Mouse (Mus musculus) erythroblast, embryonic 14.5 days (primary cell): ENCODE data around the gene Lrsam1. TPM values are rescaled to one million over a fixed set of nuclear protein-coding genes. Genes with fewer than 3 reads are reported as not detected.

ENCODE experiments used
- H3K27me3 ChIP-seq: 2 replicates; pipeline ENCODE4 v1.6.1; 2012; ENCODE audit warnings: inconsistent platforms; ENCODE audit not compliant: control insufficient read depth
- H3K36me3 ChIP-seq: 2 replicates; pipeline ENCODE4 v1.6.1; 2012; ENCODE audit warnings: mild to moderate bottlenecking, inconsistent platforms; ENCODE audit not compliant: control insufficient read depth
- H3K4me1 ChIP-seq: 2 replicates; pipeline ENCODE4 v1.6.1; 2012; ENCODE audit warnings: inconsistent platforms; ENCODE audit not compliant: control insufficient read depth
- H3K4me3 ChIP-seq: replicated peaks from 2 replicates; pipeline ENCODE3; 2012; ENCODE audit warnings: moderate library complexity, mild to moderate bottlenecking, inconsistent platforms
- H3K9me3 ChIP-seq: 2 replicates; pipeline ENCODE4 v1.6.1; 2012; ENCODE audit warnings: low read length, inconsistent platforms, mixed read lengths; ENCODE audit not compliant: control insufficient read depth
- GATA1 ChIP-seq: IDR thresholded peaks from 2 replicates; pipeline ENCODE4 v1.6.1; 2012; ENCODE audit warnings: low read length, inconsistent platforms, mixed read lengths
- TAL1 ChIP-seq: IDR thresholded peaks from 3 replicates; pipeline ENCODE4 v1.6.1; 2012; ENCODE audit warnings: low read length, inconsistent platforms, mixed read lengths
- polyA plus RNA-seq: library from polyadenylated mRNA; stranded (reverse); fragments of >175 nt; gene quantifications from 2 replicates; pipeline ENCODE4 v1.2.3, GENCODE M21; 2012

Lrsam1 gene
- polyA plus RNA-seq, 1 experiment: 0.18 TPM

DNA sequence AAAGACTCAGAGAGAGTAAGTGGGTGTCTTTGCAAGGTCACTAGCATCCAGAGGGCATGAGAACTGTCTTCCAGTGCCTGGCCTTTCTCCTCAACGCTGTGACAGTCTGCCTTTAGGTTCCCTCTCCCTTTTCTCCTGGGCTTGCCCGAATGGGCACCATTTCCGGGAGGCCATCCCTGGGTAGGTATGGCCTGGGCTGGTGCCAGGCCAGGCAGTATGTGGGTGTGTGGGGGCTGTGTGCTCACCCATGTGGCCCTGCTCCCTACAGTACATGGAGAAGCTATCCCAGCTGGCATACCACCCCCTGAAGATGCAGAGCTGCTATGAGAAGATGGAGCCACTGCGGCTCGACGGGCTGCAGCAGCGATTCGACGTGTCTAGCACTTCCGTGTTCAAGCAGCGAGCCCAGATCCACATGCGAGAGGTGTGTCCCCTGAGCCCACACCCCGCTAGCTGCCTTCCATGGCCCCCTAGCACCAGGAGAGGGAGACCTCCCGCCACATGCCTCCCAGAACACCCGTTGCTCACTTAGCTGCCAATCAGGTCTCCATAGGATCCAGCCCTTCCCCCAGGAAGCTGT is 39.5 kb downstream of the Lrsam1 start:
- TF ChIP-seq GATA1 (no peak), TAL1 (no peak)
- Histone ChIP-seq H3K27me3 (no peaks in the 10 kb centered on the region), H3K36me3 (peaks cover 18% of the 10 kb centered on the region; the same call in 1 of the 2 replicates)

DNA sequence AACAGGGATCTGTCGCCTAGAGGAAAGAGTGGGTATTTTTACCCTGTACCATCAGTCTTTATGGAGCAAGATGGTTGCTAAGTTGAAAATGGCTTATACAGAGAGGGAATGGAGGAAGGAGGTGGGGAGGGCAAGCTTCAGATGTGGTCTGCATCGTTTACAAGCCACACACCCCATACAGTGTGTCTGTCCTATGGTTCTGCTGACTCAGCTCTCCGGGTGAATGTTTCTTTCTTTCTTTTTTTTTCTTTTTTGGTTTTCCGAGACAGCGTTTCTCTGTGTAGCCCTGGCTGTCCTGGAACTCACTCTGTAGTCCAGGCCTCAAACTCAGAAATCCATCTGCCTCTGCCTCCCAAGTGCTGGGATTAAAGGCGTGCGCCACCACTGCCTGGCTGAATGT is 40.2 kb downstream of the Lrsam1 start:
- Histone ChIP-seq H3K36me3 (peaks cover 14% of the 10 kb centered on the region; the same call in 1 of the 2 replicates), H3K9me3 (no peaks in the 10 kb centered on the region), H3K4me3 (no peak overlapping the region), H3K4me1 (peaks cover 4% of the 10 kb centered on the region; the same call in 1 of the 2 replicates), H3K27me3 (no peaks in the 10 kb centered on the region)
- TF ChIP-seq TAL1 (no peak), GATA1 (no peak)

More for the DNA sequence above, 39.5 kb downstream of the Lrsam1 start:
- Histone ChIP-seq H3K4me1 (peaks cover 4% of the 10 kb centered on the region; the same call in 1 of the 2 replicates), H3K9me3 (no peaks in the 10 kb centered on the region), H3K4me3 (no peak overlapping the region)

DNA sequence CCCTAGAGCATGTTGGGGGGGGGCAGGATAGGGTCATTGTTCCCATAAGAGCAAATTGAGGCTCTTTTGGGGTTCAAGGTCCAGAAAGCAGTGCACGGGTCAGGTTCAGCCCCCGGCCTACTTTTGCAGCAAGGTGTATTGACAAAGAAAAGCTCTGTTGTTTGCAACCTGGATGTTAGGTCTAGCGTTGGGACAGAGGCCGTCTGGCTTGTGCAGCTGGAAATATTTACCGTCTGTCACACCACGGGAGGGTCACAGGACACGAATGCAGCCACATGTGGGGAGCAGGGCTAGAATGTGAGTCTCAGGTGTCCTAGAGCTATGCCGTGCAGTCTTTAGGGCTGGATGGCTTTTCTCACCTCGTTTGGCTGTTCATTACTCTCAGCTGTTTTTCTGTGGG is 43.0 kb downstream of the Lrsam1 start:
- Histone ChIP-seq H3K9me3 (no peaks in the 10 kb centered on the region), H3K4me3 (no peak overlapping the region), H3K36me3 (peaks cover 10% of the 10 kb centered on the region; the same call in 1 of the 2 replicates), H3K27me3 (no peaks in the 10 kb centered on the region), H3K4me1 (peaks cover 4% of the 10 kb centered on the region; the same call in 1 of the 2 replicates)
- no peak for TF ChIP-seq GATA1
- TF ChIP-seq TAL1: no peak

DNA sequence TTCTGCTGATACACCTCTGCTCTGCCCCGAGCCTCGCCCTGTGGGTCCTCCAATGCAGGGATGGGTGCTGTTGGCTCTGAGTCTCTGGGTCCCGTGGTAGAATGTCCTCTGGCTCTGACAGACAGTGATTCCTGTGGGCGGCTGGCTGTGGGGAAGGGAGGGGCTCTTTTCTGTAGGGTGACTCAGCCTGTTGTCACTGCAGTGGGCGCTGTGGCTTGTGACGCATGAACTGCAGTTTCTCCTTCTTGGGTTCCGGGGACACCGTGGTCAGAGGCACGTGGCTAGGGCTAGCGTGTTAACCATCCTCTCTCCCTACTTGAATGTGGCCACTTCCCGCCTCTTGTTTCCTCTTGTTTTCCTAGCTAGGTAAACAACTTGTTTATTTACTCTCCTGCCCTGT is 43.9 kb downstream of the Lrsam1 start:
- no peaks in the 10 kb centered on the region for H3K27me3 ChIP-seq
- peaks cover 8% of the 10 kb centered on the region; the same call in 1 of the 2 replicates for H3K36me3 ChIP-seq
- no peak overlapping the region for H3K4me3 ChIP-seq

DNA sequence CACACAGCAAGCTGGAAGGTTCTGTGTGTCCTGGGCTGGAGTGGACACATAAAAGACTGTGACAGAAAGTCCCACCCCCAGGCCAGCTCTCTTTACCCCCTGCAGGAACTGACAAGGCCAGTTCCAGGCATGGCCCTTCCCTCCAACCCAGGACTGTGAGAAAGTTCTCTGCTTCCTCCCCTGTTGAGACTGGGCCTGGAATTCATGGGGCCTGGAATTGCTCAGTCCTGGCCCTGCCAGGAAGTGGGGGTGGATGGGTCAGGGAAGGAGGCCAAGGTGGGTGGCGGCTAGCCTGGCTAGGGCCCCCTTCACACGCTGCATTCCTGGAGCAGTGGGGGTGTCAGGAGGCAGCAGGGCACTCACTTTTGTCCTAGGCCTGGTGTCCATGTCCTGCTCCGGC is 46.5 kb downstream of the Lrsam1 start:
- TF ChIP-seq GATA1 (no peak), TAL1 (no peak)
- H3K36me3 ChIP-seq: peaks cover 3% of the 10 kb centered on the region; the same call in 1 of the 2 replicates
- H3K27me3 ChIP-seq: no peaks in the 10 kb centered on the region
- peaks cover 4% of the 10 kb centered on the region; the same call in 1 of the 2 replicates for H3K4me1 ChIP-seq
- H3K4me3 ChIP-seq: no peak overlapping the region
- no peaks in the 10 kb centered on the region for H3K9me3 ChIP-seq

More for the DNA sequence above, 43.9 kb downstream of the Lrsam1 start:
- no peak for TF ChIP-seq TAL1
- no peak for TF ChIP-seq GATA1
- Histone ChIP-seq H3K4me1 (peaks cover 4% of the 10 kb centered on the region; the same call in 1 of the 2 replicates), H3K9me3 (no peaks in the 10 kb centered on the region)

DNA sequence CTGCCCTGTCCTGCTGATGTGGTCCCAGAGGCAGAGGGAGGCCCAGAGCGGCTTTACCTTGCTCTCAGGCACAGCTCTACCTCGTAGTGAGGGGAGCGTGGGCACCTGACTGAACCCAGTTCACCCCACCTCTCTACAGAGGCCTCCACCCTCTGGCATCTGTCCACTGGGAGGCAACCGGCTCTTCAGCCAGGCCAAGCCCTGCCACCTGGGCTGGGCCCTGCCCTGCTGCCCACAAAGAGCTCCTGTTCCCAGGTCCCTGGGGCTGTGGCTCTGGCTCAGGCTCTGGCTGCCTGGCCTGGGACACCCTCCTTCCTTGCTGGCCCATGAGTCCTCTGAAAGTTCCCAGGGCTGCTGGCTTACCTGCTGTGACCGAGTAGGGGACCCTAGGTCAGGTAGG is 47.1 kb downstream of the Lrsam1 start:
- no peaks in the 10 kb centered on the region for H3K27me3 ChIP-seq
- H3K4me3 ChIP-seq: no peak overlapping the region
- H3K9me3 ChIP-seq: no peaks in the 10 kb centered on the region
- H3K36me3 ChIP-seq: no peaks in the 10 kb centered on the region; the same call in 1 of the 2 replicates
- TF ChIP-seq TAL1 (no peak), GATA1 (no peak)
- peaks cover 4% of the 10 kb centered on the region; the same call in 1 of the 2 replicates for H3K4me1 ChIP-seq

DNA sequence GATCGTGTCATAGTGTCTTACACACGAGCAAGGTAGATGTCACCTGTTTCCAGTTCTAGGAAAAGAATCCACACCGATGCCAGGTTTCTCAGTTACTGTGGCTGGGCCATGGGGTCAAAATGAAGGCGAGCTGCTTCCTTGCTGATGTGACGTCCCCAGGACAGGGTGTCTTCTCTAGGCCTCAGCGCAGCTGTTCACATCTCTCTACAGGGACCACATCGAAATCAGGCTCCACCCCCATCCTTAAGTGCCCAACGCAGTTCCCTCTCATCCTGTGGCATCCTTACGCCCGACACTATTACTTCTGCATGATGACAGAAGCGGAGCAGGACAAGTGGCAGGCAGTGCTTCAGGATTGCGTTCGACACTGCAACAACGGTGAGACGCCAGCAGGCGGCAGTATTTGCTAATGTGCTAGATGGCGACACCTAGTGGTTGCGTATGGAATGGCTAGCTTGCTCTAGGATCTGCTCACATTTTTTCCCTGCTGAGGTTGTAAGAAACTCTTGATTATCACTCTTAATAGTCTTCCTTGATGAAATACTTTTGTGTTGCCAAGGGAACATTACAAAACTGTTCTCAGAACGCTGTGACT is 49.1 kb downstream of the Lrsam1 start:
- Histone ChIP-seq H3K36me3 (no peaks in the 10 kb centered on the region; the same call in 1 of the 2 replicates), H3K4me1 (peaks cover 2% of the 10 kb centered on the region), H3K27me3 (no peaks in the 10 kb centered on the region), H3K4me3 (no peak overlapping the region), H3K9me3 (no peaks in the 10 kb centered on the region)
- TF ChIP-seq GATA1 (no peak), TAL1 (no peak)

DNA sequence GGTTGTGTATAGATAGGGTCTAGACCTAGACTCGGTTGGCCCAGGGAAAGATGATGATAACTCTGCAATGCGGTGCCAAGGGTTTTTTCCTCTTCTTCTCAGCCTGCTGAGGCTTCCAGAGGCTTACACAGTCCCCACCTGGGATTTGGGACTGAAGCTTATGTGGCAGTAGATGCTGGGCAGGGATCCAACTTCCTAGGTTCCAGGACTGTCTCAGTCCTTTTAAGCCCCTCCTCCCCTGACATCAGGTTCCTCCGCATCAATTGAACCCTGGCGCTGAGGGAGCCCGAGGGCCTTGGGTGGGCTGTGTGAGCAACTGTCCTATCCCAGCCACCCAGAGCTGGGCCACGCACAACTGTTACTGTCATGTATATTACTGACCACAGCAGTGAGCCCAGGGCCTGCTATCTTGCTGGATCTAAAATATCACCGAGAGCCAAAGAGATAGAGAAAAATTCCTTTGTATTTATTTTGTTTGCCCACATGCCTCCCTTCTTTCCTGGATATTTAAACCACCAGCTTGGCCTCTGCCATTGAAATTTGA is 49.7 kb downstream of the Lrsam1 start:
- Histone ChIP-seq H3K9me3 (no peaks in the 10 kb centered on the region), H3K36me3 (no peaks in the 10 kb centered on the region; the same call in 1 of the 2 replicates), H3K4me3 (no peak overlapping the region), H3K27me3 (no peaks in the 10 kb centered on the region), H3K4me1 (peaks cover 4% of the 10 kb centered on the region)
- TF ChIP-seq TAL1 (no peak), GATA1 (no peak)

DNA sequence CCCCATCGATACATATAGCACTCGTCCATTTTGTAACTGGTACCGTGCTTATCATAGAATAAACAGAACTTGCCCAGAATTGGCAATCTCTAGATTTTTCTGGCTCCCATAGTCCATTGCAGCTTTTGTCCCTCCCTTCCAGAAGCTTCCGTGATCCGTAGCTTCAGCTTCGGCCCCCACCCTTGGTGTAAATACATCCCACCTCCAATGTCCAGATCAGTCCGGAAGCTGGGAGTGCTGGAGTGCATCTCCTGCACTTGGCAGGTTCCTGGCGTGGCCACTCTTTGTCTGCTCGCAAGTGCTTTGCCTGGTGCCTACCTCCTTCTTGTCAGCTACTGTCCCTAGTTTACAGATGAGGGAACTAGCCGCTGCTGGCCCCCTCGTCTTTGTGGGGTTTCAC is 52.6 kb downstream of the Lrsam1 start:
- Histone ChIP-seq H3K4me3 (no peak overlapping the region), H3K4me1 (peaks cover 33% of the 10 kb centered on the region), H3K9me3 (no peaks in the 10 kb centered on the region), H3K36me3 (no peaks in the 10 kb centered on the region; the same call in 1 of the 2 replicates), H3K27me3 (no peaks in the 10 kb centered on the region)
- TF ChIP-seq GATA1: no peak
- no peak for TF ChIP-seq TAL1
